Mouse (Mus musculus) spleen, adult 18-20 months (tissue): ENCODE measurements at regions not wholly inside any gene's neighbourhood (a gene's known extent, or its start where the extent isn't known, plus 50 kb on each side); places are given as distances from the start of the nearest gene placed in this dataset.

ENCODE experiments used
- DNase-seq, 2 experiments: peaks; one replicate each; pipeline ENCODE4 v3.0.0; 2022; ENCODE audit warnings: mixed read lengths in 2 of 2

GRCm38 (mm10) chr7:114345860-114346259 is 69.2 kb upstream of the Pde3b start:
- DNase-seq: no peak

DNA sequence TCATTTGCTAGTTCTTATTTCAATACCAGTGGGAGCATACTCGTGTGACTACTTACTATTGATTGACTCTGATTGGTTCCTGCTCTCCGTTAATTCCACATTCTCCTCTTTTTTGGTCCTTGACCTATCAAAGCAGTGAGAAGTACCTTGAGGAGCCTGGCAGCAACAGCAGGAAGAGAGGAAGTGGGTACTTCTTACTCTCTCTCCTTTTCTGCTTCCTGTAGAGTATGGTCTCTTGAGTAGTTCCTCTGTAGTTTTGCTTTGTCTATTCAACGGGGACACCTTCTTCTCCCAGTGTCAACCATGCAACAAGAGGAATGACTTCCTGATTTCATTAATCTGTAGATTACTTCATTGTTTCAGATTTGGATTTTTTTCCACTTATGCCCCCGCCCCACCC is 68.1 kb upstream of the Pde3b start:
- no peak for DNase-seq

- DNase-seq: no peak
Observed at GRCm38 (mm10) chr7:114350968-114351367, 64.1 kb upstream of the Pde3b start.

- DNase-seq: peak; percentile 4 to 11
Observed at GRCm38 (mm10) chr7:114356381-114356780, 58.7 kb upstream of the Pde3b start.

DNA sequence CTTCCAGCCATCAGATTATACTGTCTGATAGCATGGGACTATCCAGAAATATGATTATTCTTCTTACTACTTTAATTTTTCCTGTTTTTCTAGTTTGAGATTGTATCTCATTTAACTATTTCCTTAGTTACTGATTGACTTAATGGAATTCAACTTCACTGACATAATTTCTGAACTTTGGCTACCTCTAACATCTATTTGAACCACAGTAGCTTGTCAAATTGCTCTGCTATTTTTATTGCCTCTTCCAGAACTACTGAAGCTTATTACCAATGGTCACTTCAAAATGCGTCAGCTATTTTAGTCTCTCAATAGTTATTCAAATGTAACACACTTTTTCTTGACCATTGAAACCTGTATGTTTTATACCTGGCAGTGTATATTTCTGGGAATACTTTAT is 52.9 kb upstream of the Pde3b start:
- DNase-seq: no peak

DNA sequence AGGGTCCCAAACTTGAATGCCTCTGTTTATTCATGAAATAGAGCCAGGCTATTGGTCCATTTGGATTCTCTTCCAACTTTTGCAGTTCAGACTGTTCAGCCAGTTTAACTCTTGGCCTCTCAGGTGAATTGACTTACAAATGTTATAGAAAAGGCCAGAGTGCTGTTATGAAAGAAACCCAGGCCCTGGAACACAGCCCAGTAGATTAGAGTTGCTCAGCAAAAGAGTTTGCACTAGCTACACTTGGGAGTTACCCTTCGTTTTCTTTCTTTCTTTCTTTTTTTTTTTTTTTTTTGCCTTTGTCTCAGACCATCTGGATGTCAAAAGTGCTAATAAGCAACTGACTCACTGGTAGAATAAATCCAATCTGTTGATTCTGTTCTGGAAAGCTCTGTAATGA is 51.0 kb upstream of the Pde3b start:
- no peak for DNase-seq
